Mouse (Mus musculus): ENCODE data around the gene Cdh18. TPM values are rescaled to one million over a fixed set of nuclear protein-coding genes. Genes with fewer than 3 reads are reported as not detected.

The Cdh18 gene
- polyA plus RNA-seq, 1 experiment from 2014 or later, result not detected

GRCm38 (mm10) chr15:23518079-23518478 is 969.3 kb downstream of the Cdh18 start:
- Histone ChIP-seq H3K4me3 (ENCODE audit: inconsistent target) (no peak overlapping the region), H3K36me3 (ENCODE audit: inconsistent target) (no peaks in the 10 kb centered on the region), H3K27ac (no peak overlapping the region), H3K79me2 (ENCODE audit: inconsistent target) (no peaks in the 10 kb centered on the region)
- 74% methylated on average over 2 of the region's 2 CpGs for WGBS (ENCODE audit: missing documents)
